Mouse (Mus musculus): ENCODE data around the gene Flt4. TPM values are rescaled to one million over a fixed set of nuclear protein-coding genes. Genes with fewer than 3 reads are reported as not detected.

Flt4 gene
- total RNA-seq, 1 experiment: 4.3 TPM

- Histone ChIP-seq H3K36me3 (ENCODE audit: control insufficient read depth, insufficient read depth, low read length, poor library complexity, severe bottlenecking) (no peaks in the 10 kb centered on the region), H3K9me3 (ENCODE audit: control insufficient read depth, insufficient read depth, low read depth, low read length) (no peaks in the 10 kb centered on the region), H3K9ac (ENCODE audit: insufficient read depth, low read depth, low read length, poor library complexity, severe bottlenecking) (no peak overlapping the region), H3K27ac (ENCODE audit: insufficient read depth, low read depth, low read length, poor library complexity, severe bottlenecking) (peak overlapping the region; percentile 48), H3K4me1 (ENCODE audit: control insufficient read depth in 2 of 2, insufficient read depth in 2 of 2, low read length in 2 of 2, poor library complexity in 1 of 2) (peaks cover 4 to 21% of the 10 kb centered on the region in 2 experiments; a peak in 3 of 4 replicates), H3K4me3 (ENCODE audit: insufficient read depth in 1 of 2, low read depth in 1 of 2, low read length in 2 of 2, poor library complexity in 1 of 2, severe bottlenecking in 1 of 2) (no peak overlapping the region)
- DNase-seq (ENCODE audit: low read depth, low spot score): peak; percentile 72
- TF ChIP-seq HCFC1 (IDR thresholded peaks at IDR 0.05; ENCODE audit: borderline replicate concordance, insufficient read depth, low read length): no peak
- TF ChIP-seq ZNF384 (IDR thresholded peaks at IDR 0.05; ENCODE audit: low read depth, low read length): no peak
- no peak for TF ChIP-seq ZC3H11A (IDR thresholded peaks at IDR 0.05; ENCODE audit: borderline replicate concordance, low read depth, low read length)
- no peak for TF ChIP-seq MAFK (IDR thresholded peaks at IDR 0.05; ENCODE audit: insufficient read depth, low read depth, low read length)
- in situ Hi-C loops (cut with MboI; ENCODE audit: low sequenced_read_pairs in 2 of 2, unreplicated experiment in 2 of 2): no loop called here
Measured at GRCm38 (mm10) chr11:49658791-49659469, 49.9 kb downstream of the Flt4 start.

- peak overlapping the region; percentile 19 for H3K27ac ChIP-seq (ENCODE audit: insufficient read depth, low read depth, low read length, poor library complexity, severe bottlenecking)
- DNase-seq (ENCODE audit: low read depth, low spot score): no peak
Measured at GRCm38 (mm10) chr11:49659470-49659799, 50.4 kb downstream of the Flt4 start.

GRCm38 (mm10) chr11:49662292-49662780 lies 53.3 kb downstream of the Flt4 start:
- DNase-seq (ENCODE audit: low read depth, low spot score): no peak
- in situ Hi-C loops (cut with MboI; ENCODE audit: low sequenced_read_pairs in 2 of 2, unreplicated experiment in 2 of 2): no loop called here

More at GRCm38 (mm10) chr11:49659470-49659799, 50.4 kb downstream of the Flt4 start:
- Histone ChIP-seq H3K9me3 (ENCODE audit: control insufficient read depth, insufficient read depth, low read depth, low read length) (no peaks in the 10 kb centered on the region), H3K36me3 (ENCODE audit: control insufficient read depth, insufficient read depth, low read length, poor library complexity, severe bottlenecking) (peaks cover 1% of the 10 kb centered on the region; the same call in 1 of the 2 replicates), H3K9ac (ENCODE audit: insufficient read depth, low read depth, low read length, poor library complexity, severe bottlenecking) (peak overlapping the region; percentile 4; the same call in 1 of the 2 replicates), H3K4me3 (ENCODE audit: insufficient read depth in 1 of 2, low read depth in 1 of 2, low read length in 2 of 2, poor library complexity in 1 of 2, severe bottlenecking in 1 of 2) (peak overlapping the region; percentile 1 to 15; a peak in 2 of 4 replicates), H3K4me1 (ENCODE audit: control insufficient read depth in 2 of 2, insufficient read depth in 2 of 2, low read length in 2 of 2, poor library complexity in 1 of 2) (peaks cover 4 to 21% of the 10 kb centered on the region in 2 experiments; a peak in 3 of 4 replicates)
- TF ChIP-seq ZC3H11A (IDR thresholded peaks at IDR 0.05; ENCODE audit: borderline replicate concordance, low read depth, low read length): no peak
- no peak for TF ChIP-seq HCFC1 (IDR thresholded peaks at IDR 0.05; ENCODE audit: borderline replicate concordance, insufficient read depth, low read length)
- TF ChIP-seq MAFK (IDR thresholded peaks at IDR 0.05; ENCODE audit: insufficient read depth, low read depth, low read length): no peak
- TF ChIP-seq ZNF384 (IDR thresholded peaks at IDR 0.05; ENCODE audit: low read depth, low read length): no peak
- in situ Hi-C loops (cut with MboI; ENCODE audit: low sequenced_read_pairs in 2 of 2, unreplicated experiment in 2 of 2): no loop called here

GRCm38 (mm10) chr11:49663310-49663709 lies 54.2 kb downstream of the Flt4 start, which contains the start of gene Scgb3a1:
Gene Scgb3a1, plus strand, starts transcription at chr11:49663610.
- H3K4me3 ChIP-seq (ENCODE audit: insufficient read depth in 1 of 2, low read depth in 1 of 2, low read length in 2 of 2, poor library complexity in 1 of 2, severe bottlenecking in 1 of 2): no peak within 1 kb of the TSS
- no peak within 1 kb of the TSS for H3K27ac ChIP-seq (ENCODE audit: insufficient read depth, low read depth, low read length, poor library complexity, severe bottlenecking)
- H3K4me1 ChIP-seq (ENCODE audit: control insufficient read depth in 2 of 2, insufficient read depth in 2 of 2, low read length in 2 of 2, poor library complexity in 1 of 2): peaks cover 4 to 16% of the 10 kb centered on the region in 2 experiments; a peak in 3 of 4 replicates
- no peaks in the 10 kb centered on the region for H3K9me3 ChIP-seq (ENCODE audit: control insufficient read depth, insufficient read depth, low read depth, low read length)
- H3K36me3 ChIP-seq (ENCODE audit: control insufficient read depth, insufficient read depth, low read length, poor library complexity, severe bottlenecking): peaks cover 2% of the 10 kb centered on the region; the same call in 1 of the 2 replicates
- no peak within 1 kb of the TSS for H3K9ac ChIP-seq (ENCODE audit: insufficient read depth, low read depth, low read length, poor library complexity, severe bottlenecking)
- in situ Hi-C loops (cut with MboI; ENCODE audit: low sequenced_read_pairs in 2 of 2, unreplicated experiment in 2 of 2): no loop called here
- DNase-seq (ENCODE audit: low read depth, low spot score): no peak
- TF ChIP-seq MAFK (IDR thresholded peaks at IDR 0.05; ENCODE audit: insufficient read depth, low read depth, low read length): no peak
- no peak for TF ChIP-seq HCFC1 (IDR thresholded peaks at IDR 0.05; ENCODE audit: borderline replicate concordance, insufficient read depth, low read length)
- TF ChIP-seq CHD2 (IDR thresholded peaks at IDR 0.05; ENCODE audit: low read depth, low read length): no peak
- TF ChIP-seq ZNF384 (IDR thresholded peaks at IDR 0.05; ENCODE audit: low read depth, low read length): no peak
- no peak for TF ChIP-seq ZC3H11A (IDR thresholded peaks at IDR 0.05; ENCODE audit: borderline replicate concordance, low read depth, low read length)

More at GRCm38 (mm10) chr11:49662292-49662780, 53.3 kb downstream of the Flt4 start:
- Histone ChIP-seq H3K27ac (ENCODE audit: insufficient read depth, low read depth, low read length, poor library complexity, severe bottlenecking) (no peak overlapping the region), H3K4me1 (ENCODE audit: control insufficient read depth in 2 of 2, insufficient read depth in 2 of 2, low read length in 2 of 2, poor library complexity in 1 of 2) (peaks cover 4 to 21% of the 10 kb centered on the region in 2 experiments; a peak in 3 of 4 replicates), H3K36me3 (ENCODE audit: control insufficient read depth, insufficient read depth, low read length, poor library complexity, severe bottlenecking) (peaks cover 2% of the 10 kb centered on the region; the same call in 1 of the 2 replicates), H3K9ac (ENCODE audit: insufficient read depth, low read depth, low read length, poor library complexity, severe bottlenecking) (no peak overlapping the region), H3K4me3 (ENCODE audit: insufficient read depth in 1 of 2, low read depth in 1 of 2, low read length in 2 of 2, poor library complexity in 1 of 2, severe bottlenecking in 1 of 2) (no peak overlapping the region), H3K9me3 (ENCODE audit: control insufficient read depth, insufficient read depth, low read depth, low read length) (no peaks in the 10 kb centered on the region)
- TF ChIP-seq ZNF384 (IDR thresholded peaks at IDR 0.05; ENCODE audit: low read depth, low read length) (no peak), MAFK (IDR thresholded peaks at IDR 0.05; ENCODE audit: insufficient read depth, low read depth, low read length) (no peak)
